Mouse (Mus musculus) liver, embryonic 11.5 days (tissue): Measurements from ENCODE around the gene Mrps31. TPM values are rescaled to one million over a fixed set of nuclear protein-coding genes. Genes with fewer than 3 reads are reported as not detected.

Experiments
- ATAC-seq: fragments of 200-750 bp; cut with Nextera tagmentation; replicated peaks from 2 replicates; pipeline ENCODE4 v1.8.0; 2017; ENCODE audit warnings: moderate number of reproducible peaks, mild to moderate bottlenecking, moderate TSS enrichment, moderate library complexity; ENCODE audit not compliant: low FRiP score
- DNase-seq: peaks from one replicate; pipeline ENCODE4 v3.0.0-alpha.2; 2017; ENCODE audit warnings: low spot score
- H3K27ac ChIP-seq: fragments of 300-500 bp; sonication (generic); 2 replicates; pipeline ENCODE4 v1.5.1; 2014; ENCODE audit warnings: mild to moderate bottlenecking, low read depth, low read length, control low read depth
- H3K27me3 ChIP-seq: fragments of 300-500 bp; sonication (generic); replicated peaks from 2 replicates; pipeline ENCODE4 v1.6.1; 2014; ENCODE audit warnings: low read length, mixed read lengths; ENCODE audit not compliant: control insufficient read depth, insufficient read depth
- H3K36me3 ChIP-seq: fragments of 300-500 bp; sonication (generic); 2 replicates; pipeline ENCODE4 v1.6.1; 2014; ENCODE audit warnings: mild to moderate bottlenecking, low read length, moderate library complexity, mixed read lengths; ENCODE audit not compliant: control insufficient read depth, insufficient read depth
- H3K4me1 ChIP-seq: fragments of 300-500 bp; sonication (generic); replicated peaks from 2 replicates; pipeline ENCODE4 v1.6.1; 2014; ENCODE audit warnings: low read length, mixed read lengths; ENCODE audit not compliant: control insufficient read depth, insufficient read depth
- H3K4me2 ChIP-seq: fragments of 300-500 bp; sonication (generic); 2 replicates; pipeline ENCODE4 v1.6.1; 2014; ENCODE audit warnings: mild to moderate bottlenecking, control low read depth, moderate library complexity
- H3K4me3 ChIP-seq: fragments of 300-500 bp; sonication (generic); 2 replicates; pipeline ENCODE4 v1.5.1; 2014; ENCODE audit warnings: low read depth, low read length, control low read depth
- H3K9ac ChIP-seq: fragments of 300-500 bp; sonication (generic); 2 replicates; pipeline ENCODE4 v1.6.1; 2014; ENCODE audit warnings: low read depth, low read length, control low read depth
- H3K9me3 ChIP-seq: fragments of 300-500 bp; sonication (generic); 2 replicates; pipeline ENCODE4 v1.6.1; 2016; ENCODE audit warnings: low read length, inconsistent platforms, mixed read lengths; ENCODE audit not compliant: control insufficient read depth
- WGBS: fragments of 180-500 bp; shearing (Covaris S2); extraction: QIAGEN DNeasy Blood & Tissue Kit; methylation state at CpG from one replicate; pipeline ENCODE4 v1.1.7; 2014; 5-methylcytosine and 5-hydroxymethylcytosine counted together
- polyA plus RNA-seq: library from polyadenylated mRNA; unstranded; fragments of >200 nt; fragmentation: Nextera tagmentation; extraction: Ambion mirVana; gene quantifications from 2 replicates; pipeline ENCODE4 v1.2.1, GENCODE M21; 2014

The Mrps31 gene
- polyA plus RNA-seq, 1 experiment from 2014 or later, result 44.0 TPM

- Histone ChIP-seq H3K4me2 (peak overlapping the region; percentile 17; the same call in 1 of the 2 replicates), H3K36me3 (peaks cover 4% of the 10 kb centered on the region; the same call in 1 of the 2 replicates), H3K9me3 (no peaks in the 10 kb centered on the region), H3K4me1 (peaks cover 12% of the 10 kb centered on the region; the same call in 1 of the 2 replicates), H3K9ac (no peak overlapping the region), H3K27me3 (no peaks in the 10 kb centered on the region), H3K4me3 (no peak overlapping the region), H3K27ac (no peak overlapping the region)
- ATAC-seq (no peak), DNase-seq (no peak)
- WGBS, result 47% methylated on average over 4 of the region's 4 CpGs
These were observed 16.7 kb upstream of the Mrps31 start for GRCm38 (mm10) chr8:22394471-22394870.

- Histone ChIP-seq H3K4me3 (no peak overlapping the region), H3K27ac (peak overlapping the region; percentile 43; the same call in 1 of the 2 replicates), H3K36me3 (peaks cover 4% of the 10 kb centered on the region; the same call in 1 of the 2 replicates), H3K9me3 (no peaks in the 10 kb centered on the region), H3K9ac (no peak overlapping the region), H3K4me1 (peaks cover 12% of the 10 kb centered on the region; the same call in 1 of the 2 replicates), H3K4me2 (0 out of 2 replicates have a peak overlapping the region, but pooled peaks have one; percentile 17), H3K27me3 (no peaks in the 10 kb centered on the region)
- no peak for DNase-seq
- WGBS, result 93% methylated on average over 8 of the region's 8 CpGs
- no peak for ATAC-seq
These were observed 15.9 kb upstream of the Mrps31 start for GRCm38 (mm10) chr8:22395256-22395655.

- H3K9me3 ChIP-seq, result no peaks in the 10 kb centered on the region
- peak overlapping the region; percentile 87 for H3K4me2 ChIP-seq
- 1% methylated on average over 13 of the region's 13 CpGs for WGBS
- H3K27ac ChIP-seq, result peak overlapping the region; percentile 61
- peaks cover 4% of the 10 kb centered on the region; the same call in 1 of the 2 replicates for H3K36me3 ChIP-seq
- H3K4me1 ChIP-seq, result peaks cover 12% of the 10 kb centered on the region; the same call in 1 of the 2 replicates
- no peak for DNase-seq
- peak overlapping the region; percentile 86 for H3K4me3 ChIP-seq
- H3K9ac ChIP-seq, result peak overlapping the region; percentile 84
- H3K27me3 ChIP-seq, result no peaks in the 10 kb centered on the region
- ATAC-seq, result no peak
These were observed 13.4 kb upstream of the Mrps31 start for GRCm38 (mm10) chr8:22397811-22398141.

- ATAC-seq, result peak; percentile 91
These were observed 12.8 kb upstream of the Mrps31 start, which contains the start of gene Slc25a15 for GRCm38 (mm10) chr8:22398142-22398951. Slc25a15 (minus strand) TSS chr8:22398597.

GRCm38 (mm10) chr8:22399285-22399880 is 11.8 kb upstream of the Mrps31 start:
- WGBS, result 78% methylated on average over 8 of the region's 8 CpGs
- no peaks in the 10 kb centered on the region for H3K9me3 ChIP-seq
- H3K36me3 ChIP-seq, result peaks cover 2% of the 10 kb centered on the region; the same call in 1 of the 2 replicates
- no peak overlapping the region for H3K9ac ChIP-seq
- H3K4me3 ChIP-seq, result peak overlapping the region; percentile 86
- DNase-seq (no peak), ATAC-seq (no peak)
- H3K27ac ChIP-seq, result no peak overlapping the region
- peak overlapping the region; percentile 87 for H3K4me2 ChIP-seq
- peaks cover 10% of the 10 kb centered on the region; the same call in 1 of the 2 replicates for H3K4me1 ChIP-seq
- no peaks in the 10 kb centered on the region for H3K27me3 ChIP-seq

More at GRCm38 (mm10) chr8:22398142-22398951, 12.8 kb upstream of the Mrps31 start, which contains the start of gene Slc25a15:
- Histone ChIP-seq H3K4me2 (peak within 1 kb of the TSS; percentile 87), H3K27me3 (no peaks in the 10 kb centered on the region), H3K4me1 (peaks cover 12% of the 10 kb centered on the region; the same call in 1 of the 2 replicates), H3K4me3 (peak within 1 kb of the TSS; percentile 86), H3K9me3 (no peaks in the 10 kb centered on the region), H3K9ac (peak within 1 kb of the TSS; percentile 84), H3K27ac (peak within 1 kb of the TSS; percentile 61), H3K36me3 (peaks cover 2% of the 10 kb centered on the region; the same call in 1 of the 2 replicates)
- WGBS, result under 1% methylated on average over 74 of the region's 77 CpGs
- DNase-seq, result peak; percentile 92

GRCm38 (mm10) chr8:22400593-22400992 is 10.6 kb upstream of the Mrps31 start:
- H3K4me2 ChIP-seq, result no peak overlapping the region
- H3K9ac ChIP-seq, result no peak overlapping the region
- H3K9me3 ChIP-seq, result no peaks in the 10 kb centered on the region
- peaks cover 3% of the 10 kb centered on the region; the same call in 1 of the 2 replicates for H3K4me1 ChIP-seq
- no peaks in the 10 kb centered on the region for H3K36me3 ChIP-seq
- no peak overlapping the region for H3K27ac ChIP-seq
- no peak for ATAC-seq
- H3K4me3 ChIP-seq, result no peak overlapping the region
- WGBS, result 78% methylated on average over 4 of the region's 4 CpGs
- DNase-seq, result no peak
- H3K27me3 ChIP-seq, result no peaks in the 10 kb centered on the region

- ATAC-seq, result no peak
- no peak overlapping the region for H3K4me2 ChIP-seq
- no peaks in the 10 kb centered on the region for H3K9me3 ChIP-seq
- WGBS, result 81% methylated on average over 2 of the region's 2 CpGs
- H3K9ac ChIP-seq, result no peak overlapping the region
- H3K27ac ChIP-seq, result no peak overlapping the region
- no peak overlapping the region for H3K4me3 ChIP-seq
- H3K4me1 ChIP-seq, result peaks cover 3% of the 10 kb centered on the region; the same call in 1 of the 2 replicates
- H3K27me3 ChIP-seq, result no peaks in the 10 kb centered on the region
- no peak for DNase-seq
- no peaks in the 10 kb centered on the region for H3K36me3 ChIP-seq
These were observed 7.9 kb upstream of the Mrps31 start for GRCm38 (mm10) chr8:22403235-22403634.

GRCm38 (mm10) chr8:22405733-22406132 is 5.4 kb upstream of the Mrps31 start:
- WGBS, result 37% methylated on average over 6 of the region's 6 CpGs
- H3K4me3 ChIP-seq, result no peak overlapping the region
- H3K9ac ChIP-seq, result no peak overlapping the region
- no peak overlapping the region for H3K27ac ChIP-seq
- H3K4me1 ChIP-seq, result no peaks in the 10 kb centered on the region
- no peak overlapping the region for H3K4me2 ChIP-seq
- H3K27me3 ChIP-seq, result no peaks in the 10 kb centered on the region
- no peak for DNase-seq
- H3K36me3 ChIP-seq, result no peaks in the 10 kb centered on the region
- no peaks in the 10 kb centered on the region for H3K9me3 ChIP-seq
- no peak for ATAC-seq
